Mouse (Mus musculus) intestine, postnatal 0 days (tissue): ENCODE measurements around the gene F13b. TPM values are rescaled to one million over a fixed set of nuclear protein-coding genes. Genes with fewer than 3 reads are reported as not detected.

Experiments
- ATAC-seq: fragments of 200-750 bp; cut with Nextera tagmentation; 2 replicates; pipeline ENCODE4 v1.8.0; 2017; ENCODE audit warnings: mild to moderate bottlenecking, moderate TSS enrichment, moderate library complexity
- H3K27ac ChIP-seq: fragments of 300-500 bp; sonication (generic); 2 replicates; pipeline ENCODE4 v1.5.1; 2014; ENCODE audit warnings: mild to moderate bottlenecking, low read depth, low read length, moderate library complexity
- H3K27me3 ChIP-seq: fragments of 300-500 bp; sonication (generic); replicated peaks from 2 replicates; pipeline ENCODE4 v1.6.1; 2014; ENCODE audit warnings: low read length, mixed read lengths; ENCODE audit not compliant: control insufficient read depth, insufficient read depth
- H3K36me3 ChIP-seq: fragments of 300-500 bp; sonication (generic); 2 replicates; pipeline ENCODE4 v1.6.1; 2014; ENCODE audit warnings: mild to moderate bottlenecking, moderate library complexity; ENCODE audit not compliant: control insufficient read depth, insufficient read depth
- H3K4me1 ChIP-seq: fragments of 300-500 bp; sonication (generic); replicated peaks from 2 replicates; pipeline ENCODE4 v1.6.1; 2014; ENCODE audit warnings: antibody characterized with exemption, low read length, mixed read lengths; ENCODE audit not compliant: control insufficient read depth, insufficient read depth
- H3K4me2 ChIP-seq: fragments of 300-500 bp; sonication (generic); replicated peaks from 2 replicates; pipeline ENCODE4 v1.6.1; 2014; ENCODE audit warnings: low read depth, mild to moderate bottlenecking, moderate library complexity
- H3K4me3 ChIP-seq: fragments of 300-500 bp; sonication (generic); 2 replicates; pipeline ENCODE4 v1.5.1; 2014; ENCODE audit warnings: low read depth, low read length
- H3K9ac ChIP-seq: fragments of 300-500 bp; sonication (generic); 2 replicates; pipeline ENCODE4 v1.6.1; 2014; ENCODE audit warnings: mild to moderate bottlenecking, low read depth, low read length
- H3K9me3 ChIP-seq: fragments of 300-500 bp; sonication (generic); 2 replicates; pipeline ENCODE4 v1.6.1; 2016; ENCODE audit warnings: mixed run types; ENCODE audit not compliant: control insufficient read depth
- CTCF ChIP-seq: sonication (generic); IDR thresholded peaks from 2 replicates; pipeline ENCODE4 v1.5.1; 2016; ENCODE audit warnings: low read depth, mild to moderate bottlenecking, control low read depth, antibody characterized with exemption, moderate library complexity
- WGBS: fragments of 180-500 bp; shearing (Covaris S2); extraction: QIAGEN DNeasy Blood & Tissue Kit; methylation state at CpG from one replicate; pipeline ENCODE4 v1.1.7; 2014; 5-methylcytosine and 5-hydroxymethylcytosine counted together
- polyA plus RNA-seq: library from polyadenylated mRNA; unstranded; fragments of >200 nt; fragmentation: Nextera tagmentation; extraction: Ambion mirVana; gene quantifications from 2 replicates; pipeline ENCODE4 v1.2.1, GENCODE M21; 2015

The F13b gene
- polyA plus RNA-seq, 1 experiment from 2014 or later: 0.31 TPM

DNA sequence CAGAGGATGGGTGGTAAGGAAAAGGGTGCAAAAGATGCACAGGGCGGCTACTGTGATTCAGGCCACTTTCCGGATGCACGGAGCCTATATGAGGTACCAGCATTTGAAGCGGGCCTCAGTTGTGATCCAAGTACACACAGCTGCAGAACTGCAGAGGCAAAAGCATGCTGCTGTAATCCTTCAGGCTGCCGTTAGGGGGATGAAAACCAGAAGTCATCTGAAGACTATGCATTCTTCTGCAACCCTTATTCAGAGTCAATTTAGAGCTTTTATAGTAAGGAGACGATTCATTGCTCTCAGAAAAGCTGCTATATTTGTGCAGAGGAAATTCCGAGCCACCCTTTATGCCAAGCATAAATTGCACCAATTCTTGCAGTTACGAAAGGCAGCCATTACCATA, 21.3 kb upstream of the F13b start:
- no peak overlapping the region for H3K4me2 ChIP-seq
- ATAC-seq: no peak
- no peak overlapping the region for H3K4me3 ChIP-seq
- H3K4me1 ChIP-seq: no peaks in the 10 kb centered on the region
- no peak overlapping the region for H3K9ac ChIP-seq
- no peak for TF ChIP-seq CTCF
- H3K27me3 ChIP-seq: no peaks in the 10 kb centered on the region
- peaks cover 47% of the 10 kb centered on the region for H3K36me3 ChIP-seq
- WGBS: 91% methylated on average over 8 of the region's 8 CpGs
- no peak overlapping the region for H3K27ac ChIP-seq
- H3K9me3 ChIP-seq: no peaks in the 10 kb centered on the region

DNA sequence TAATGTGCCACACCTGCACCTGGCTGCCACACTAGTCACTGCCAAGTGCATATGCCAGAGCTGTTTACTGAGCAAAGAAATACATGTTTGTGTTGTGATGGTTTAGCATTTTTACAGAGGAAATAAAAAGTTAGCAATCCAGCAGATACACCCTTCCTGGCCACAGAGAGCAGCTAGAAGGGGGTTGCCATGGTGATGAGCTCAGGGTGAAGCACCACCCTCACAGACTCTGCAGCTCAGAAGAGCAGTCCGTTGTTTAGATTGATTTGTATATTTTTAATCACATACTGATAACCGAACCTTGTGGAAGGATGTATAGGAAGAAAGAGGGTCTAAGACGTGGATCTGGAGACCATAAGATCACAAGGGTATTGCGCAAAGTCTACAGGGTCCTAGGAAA, 20.4 kb upstream of the F13b start:
- Histone ChIP-seq H3K4me1 (no peaks in the 10 kb centered on the region), H3K27me3 (no peaks in the 10 kb centered on the region), H3K9ac (no peak overlapping the region), H3K36me3 (peaks cover 40% of the 10 kb centered on the region), H3K4me3 (no peak overlapping the region), H3K27ac (no peak overlapping the region), H3K9me3 (no peaks in the 10 kb centered on the region), H3K4me2 (no peak overlapping the region)
- ATAC-seq: no peak
- 75% methylated on average over 4 of the region's 4 CpGs for WGBS
- no peak for TF ChIP-seq CTCF

DNA sequence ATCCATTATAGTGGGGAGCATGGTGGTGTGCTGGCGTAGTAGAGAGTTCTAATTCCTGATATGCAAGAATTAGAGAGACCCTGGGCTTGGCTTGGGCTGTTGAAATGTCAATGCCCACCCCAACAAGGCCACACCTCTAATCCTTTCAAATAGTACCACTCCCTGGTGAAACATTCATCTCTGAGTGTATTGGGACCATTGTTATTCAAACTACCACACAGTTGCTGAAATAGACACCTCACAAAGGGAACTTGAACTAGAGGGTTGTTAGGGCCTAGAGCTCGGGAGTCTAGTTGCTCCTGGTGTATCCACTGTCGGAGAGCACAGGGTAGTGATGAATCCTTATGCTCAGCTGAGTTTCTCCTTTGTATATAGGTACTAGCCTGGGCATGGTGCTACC, 6.9 kb upstream of the F13b start:
- Histone ChIP-seq H3K4me2 (no peak overlapping the region), H3K4me1 (no peaks in the 10 kb centered on the region), H3K4me3 (no peak overlapping the region), H3K36me3 (peaks cover 31% of the 10 kb centered on the region), H3K9me3 (no peaks in the 10 kb centered on the region), H3K27me3 (no peaks in the 10 kb centered on the region), H3K9ac (no peak overlapping the region), H3K27ac (no peak overlapping the region)
- ATAC-seq: no peak
- WGBS: 89% methylated on average over 3 of the region's 3 CpGs
- no peak for TF ChIP-seq CTCF

DNA sequence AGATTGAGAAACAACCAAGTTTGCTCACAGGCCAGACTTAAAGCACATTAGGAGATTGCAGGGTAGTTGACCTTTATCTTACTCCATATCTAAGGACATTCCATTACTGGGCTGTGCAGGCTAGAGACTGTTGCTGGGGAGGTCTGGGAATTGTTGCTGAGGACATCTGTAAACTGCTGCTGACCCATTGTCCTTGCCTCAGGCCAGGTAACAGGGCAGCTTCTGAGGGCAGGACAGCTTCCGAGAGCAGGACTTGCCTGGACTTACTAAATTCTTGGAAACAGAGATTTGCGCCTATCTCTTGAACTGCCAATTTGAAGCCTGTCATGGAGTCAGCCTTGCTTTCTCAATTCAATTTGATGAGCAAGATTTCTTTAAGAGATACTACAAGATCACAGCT, 6.1 kb upstream of the F13b start:
- no peak overlapping the region for H3K27ac ChIP-seq
- no peak for ATAC-seq
- H3K4me2 ChIP-seq: no peak overlapping the region
- peaks cover 23% of the 10 kb centered on the region for H3K36me3 ChIP-seq
- no peaks in the 10 kb centered on the region for H3K4me1 ChIP-seq
- H3K9ac ChIP-seq: no peak overlapping the region
- 87% methylated on average over 2 of the region's 2 CpGs for WGBS
- H3K9me3 ChIP-seq: no peaks in the 10 kb centered on the region
- TF ChIP-seq CTCF: no peak
- H3K27me3 ChIP-seq: no peaks in the 10 kb centered on the region
- H3K4me3 ChIP-seq: no peak overlapping the region

- Histone ChIP-seq H3K27me3 (no peaks in the 10 kb centered on the region), H3K9ac (no peak overlapping the region)
Observed at GRCm38 (mm10) chr1:139496212-139496611, 5.3 kb upstream of the F13b start.

DNA sequence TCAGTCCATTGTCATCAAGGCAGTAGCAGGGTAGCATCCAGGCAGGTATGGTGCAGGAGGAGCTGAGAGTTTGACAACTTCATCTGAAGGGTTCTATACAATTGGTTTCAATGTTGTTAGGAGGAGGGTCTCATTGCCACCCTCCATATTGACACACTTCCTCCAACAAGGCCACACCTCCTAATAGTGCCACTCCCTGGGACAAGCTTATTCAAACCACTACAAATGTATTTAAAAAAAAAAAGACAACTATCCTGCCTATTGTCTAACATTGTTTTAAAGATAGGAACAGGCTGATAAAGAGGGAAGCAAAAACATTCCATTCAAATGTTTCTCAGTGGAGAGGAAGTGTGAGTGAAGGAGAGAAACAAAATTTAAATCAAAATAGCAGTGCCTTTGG, 1.8 kb upstream of the F13b start:
- Histone ChIP-seq H3K9me3 (no peaks in the 10 kb centered on the region), H3K4me1 (no peaks in the 10 kb centered on the region), H3K4me2 (no peak overlapping the region), H3K27ac (no peak overlapping the region), H3K27me3 (no peaks in the 10 kb centered on the region), H3K4me3 (no peak overlapping the region), H3K9ac (no peak overlapping the region), H3K36me3 (peaks cover 3% of the 10 kb centered on the region; the same call in 1 of the 2 replicates)
- TF ChIP-seq CTCF: no peak
- no peak for ATAC-seq

More at GRCm38 (mm10) chr1:139496212-139496611, 5.3 kb upstream of the F13b start:
- Histone ChIP-seq H3K27ac (no peak overlapping the region), H3K9me3 (no peaks in the 10 kb centered on the region), H3K4me3 (no peak overlapping the region), H3K4me1 (no peaks in the 10 kb centered on the region), H3K4me2 (no peak overlapping the region), H3K36me3 (peaks cover 19% of the 10 kb centered on the region)
- TF ChIP-seq CTCF: no peak
- 82% methylated on average over 3 of the region's 3 CpGs for WGBS
- no peak for ATAC-seq

GRCm38 (mm10) chr1:139514556-139514955, 13.1 kb downstream of the F13b start:
- Histone ChIP-seq H3K27me3 (no peaks in the 10 kb centered on the region), H3K9me3 (no peaks in the 10 kb centered on the region), H3K4me3 (no peak overlapping the region), H3K4me2 (no peak overlapping the region), H3K4me1 (no peaks in the 10 kb centered on the region), H3K27ac (no peak overlapping the region), H3K36me3 (no peaks in the 10 kb centered on the region), H3K9ac (no peak overlapping the region)
- no peak for TF ChIP-seq CTCF
- WGBS: 86% methylated on average over 12 of the region's 12 CpGs
- ATAC-seq: no peak
